Mouse (Mus musculus) right cerebral cortex, adult 18-20 months (tissue): Measurements from ENCODE around the gene Iah1.
A peak's percentile ranks its signal among the peaks of the same experiment; 100 is the strongest.

Experiments used
- DNase-seq: peaks from one replicate; pipeline ENCODE4 v3.0.0; 2022; ENCODE audit warnings: mixed read lengths

Iah1 gene

GRCm38 (mm10) chr12:21320317-21320716 is 4.1 kb downstream of the Iah1 start:
- DNase-seq = no peak

DNA sequence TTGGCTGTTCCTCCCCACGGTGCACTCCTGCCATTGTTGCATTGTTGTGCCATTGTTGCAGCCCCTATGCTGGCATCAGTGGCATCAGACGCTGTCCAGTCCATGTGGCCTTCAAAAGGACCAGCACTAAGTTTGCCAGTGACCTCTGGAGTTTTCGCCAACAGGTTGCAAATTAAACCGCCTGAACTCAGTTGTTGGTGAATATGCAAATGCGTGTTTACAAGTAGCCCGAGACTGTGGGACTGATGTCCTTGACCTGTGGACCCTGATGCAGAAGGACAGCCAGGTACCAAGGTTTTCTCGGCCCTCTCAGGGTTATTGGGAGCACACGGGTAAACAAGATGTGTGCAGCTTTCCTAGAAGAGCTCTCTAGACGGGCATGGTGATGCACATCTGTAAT is 5.0 kb downstream of the Iah1 start:
- DNase-seq = no peak

DNA sequence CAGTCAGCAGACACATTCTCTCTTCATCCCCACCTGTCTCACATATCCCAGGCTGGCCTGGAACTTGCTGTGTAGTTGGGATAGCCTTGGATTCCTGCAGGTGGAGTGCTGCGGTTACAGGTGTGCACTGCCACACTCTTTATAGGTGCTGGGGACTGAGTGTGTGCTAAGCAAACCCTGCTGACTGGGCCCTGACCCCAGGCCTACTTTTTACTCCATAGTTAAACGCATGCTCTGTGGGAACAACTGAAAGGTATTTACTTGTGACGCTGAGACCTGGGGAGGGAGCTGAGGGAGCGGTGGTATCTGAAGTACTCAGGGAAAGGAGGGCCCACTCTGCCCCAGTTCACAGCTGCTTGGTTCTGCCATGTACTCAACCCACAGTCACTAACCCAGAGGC is 6.1 kb downstream of the Iah1 start:
- DNase-seq = no peak

DNA sequence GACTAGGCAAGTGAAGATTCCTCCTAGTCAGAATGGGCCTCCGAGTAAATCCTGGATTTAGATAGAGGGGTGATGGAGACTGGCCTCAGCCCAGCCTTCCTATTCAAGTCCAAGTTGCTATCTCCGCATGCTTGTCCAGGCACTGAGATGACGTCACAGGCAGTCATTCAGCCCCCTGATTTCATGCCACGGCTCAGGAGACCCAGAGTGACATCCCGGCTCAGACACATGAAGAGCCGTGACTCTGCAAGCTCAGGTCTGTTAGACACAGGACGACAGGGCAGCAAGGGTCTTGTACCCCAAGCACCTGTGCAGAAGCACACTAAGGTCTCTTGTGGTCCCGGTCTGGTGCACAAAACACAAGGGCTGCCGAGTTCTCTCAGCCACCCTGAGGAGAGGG is 6.7 kb downstream of the Iah1 start:
- no peak for DNase-seq

- DNase-seq = no peak
These were observed 7.9 kb downstream of the Iah1 start for GRCm38 (mm10) chr12:21324101-21324500.

GRCm38 (mm10) chr12:21325266-21325665 is 9.1 kb downstream of the Iah1 start:
- no peak for DNase-seq

GRCm38 (mm10) chr12:21326325-21326724 is 10.1 kb downstream of the Iah1 start:
- DNase-seq = no peak

DNA sequence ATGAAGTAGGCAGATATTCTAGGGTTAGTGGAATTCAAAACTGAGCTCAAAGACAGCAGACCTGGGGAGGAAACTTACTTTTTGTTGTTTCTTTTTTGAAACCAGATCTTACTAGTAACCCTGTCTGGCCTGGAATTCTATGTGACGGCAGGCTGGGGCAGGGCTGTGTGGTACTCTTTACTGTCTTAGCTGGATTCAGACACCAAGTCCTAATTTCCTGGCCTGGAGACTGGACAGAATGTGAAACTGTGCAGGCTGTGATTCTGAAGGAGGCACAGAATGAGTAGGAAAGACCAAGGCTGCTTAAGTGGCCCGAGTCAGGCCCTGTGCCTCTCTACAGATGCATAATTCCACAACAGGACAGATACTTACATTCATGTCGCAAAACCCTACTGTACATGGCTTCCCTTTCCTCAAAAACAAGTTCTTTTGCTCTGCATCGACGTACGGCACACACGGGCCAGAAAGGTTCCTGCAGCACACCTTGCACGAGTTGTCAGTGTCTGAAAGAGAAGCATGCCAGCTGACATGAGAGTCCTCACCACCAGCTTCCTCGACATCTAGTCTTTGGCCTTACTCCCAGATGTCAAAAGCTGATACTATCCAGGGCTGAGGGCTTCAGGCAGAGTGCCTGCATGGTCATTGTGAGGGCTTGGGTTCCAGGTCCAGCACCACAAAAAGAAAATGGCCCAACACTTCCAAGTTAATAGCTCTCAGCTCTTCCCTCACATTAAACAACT is 13.6 kb downstream of the Iah1 start:
- no peak for DNase-seq

DNA sequence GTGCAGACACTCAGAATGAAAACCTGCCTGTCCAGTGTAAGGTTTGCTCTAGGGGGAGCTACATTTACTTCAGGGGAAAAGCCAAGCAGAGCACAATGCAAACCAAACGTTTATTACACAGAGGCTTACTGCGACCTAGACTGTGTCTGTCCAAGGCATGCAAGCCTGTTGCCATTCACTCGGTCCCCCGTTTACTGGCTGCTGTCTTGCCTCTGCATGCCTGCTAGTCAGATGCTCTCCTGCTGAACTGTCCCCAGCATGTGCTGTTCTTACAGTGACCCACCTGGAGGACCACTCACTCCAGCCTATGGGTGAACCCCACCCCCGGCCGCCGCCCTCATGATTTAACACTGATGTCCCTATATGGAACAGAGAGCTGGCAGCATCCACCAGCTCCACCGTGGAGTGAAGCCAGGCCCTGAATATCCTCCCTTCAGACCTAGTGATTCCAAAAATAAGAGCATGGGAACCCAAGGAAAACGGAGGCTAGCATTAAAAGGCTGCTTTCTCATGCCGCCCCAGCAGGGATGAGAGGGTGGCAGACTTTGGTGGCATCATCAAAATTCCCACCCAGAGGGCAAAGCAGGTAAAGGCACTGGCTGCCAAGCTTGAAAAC is 14.9 kb downstream of the Iah1 start:
- peak; percentile 56 for DNase-seq

DNA sequence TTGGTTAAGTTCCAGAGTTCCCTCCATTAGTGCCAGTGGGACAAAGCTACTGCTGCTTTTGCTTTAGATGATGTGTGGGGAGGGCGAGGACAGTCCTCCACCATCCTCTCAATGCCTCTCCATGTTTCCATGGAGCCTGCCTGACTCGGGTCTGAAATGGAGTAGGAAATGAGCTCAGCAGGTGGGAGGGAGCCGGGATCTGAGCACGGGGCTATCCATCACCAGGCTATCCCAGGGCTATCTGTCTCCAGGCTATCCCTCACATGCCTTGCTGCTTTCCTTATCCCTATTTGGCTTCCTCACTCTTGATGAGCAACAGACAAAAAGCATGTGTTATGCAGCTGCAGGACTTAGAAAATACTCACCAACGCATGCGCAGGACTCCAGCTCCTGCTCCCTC is 15.5 kb downstream of the Iah1 start:
- DNase-seq = no peak

- DNase-seq = no peak
These were observed 16.8 kb downstream of the Iah1 start for GRCm38 (mm10) chr12:21333021-21333420.

- no peak for DNase-seq
These were observed 17.6 kb downstream of the Iah1 start for GRCm38 (mm10) chr12:21333766-21334165.

GRCm38 (mm10) chr12:21335869-21336268 is 19.7 kb downstream of the Iah1 start:
- DNase-seq = peak; percentile 60

- no peak for DNase-seq
These were observed 21.0 kb downstream of the Iah1 start for GRCm38 (mm10) chr12:21337171-21337570.

DNA sequence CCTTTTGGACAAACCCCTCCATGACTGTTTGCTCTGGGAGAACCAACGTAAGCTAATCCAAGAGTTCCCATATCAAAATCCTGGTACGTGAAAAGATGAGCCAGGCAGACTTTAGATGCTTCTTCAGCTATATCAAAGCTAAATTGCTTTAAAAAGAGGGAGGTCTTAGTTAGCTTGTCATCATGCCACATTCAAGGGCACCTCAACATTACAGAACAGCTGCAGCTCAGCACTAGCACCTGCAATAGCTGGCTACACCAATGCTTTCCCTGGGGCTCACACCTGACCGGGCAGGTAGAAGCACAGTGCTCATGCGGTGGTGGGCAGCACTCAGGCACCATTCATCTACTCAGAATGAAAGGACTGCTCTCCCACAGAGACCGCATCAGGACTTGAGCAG is 24.5 kb downstream of the Iah1 start:
- no peak for DNase-seq

DNA sequence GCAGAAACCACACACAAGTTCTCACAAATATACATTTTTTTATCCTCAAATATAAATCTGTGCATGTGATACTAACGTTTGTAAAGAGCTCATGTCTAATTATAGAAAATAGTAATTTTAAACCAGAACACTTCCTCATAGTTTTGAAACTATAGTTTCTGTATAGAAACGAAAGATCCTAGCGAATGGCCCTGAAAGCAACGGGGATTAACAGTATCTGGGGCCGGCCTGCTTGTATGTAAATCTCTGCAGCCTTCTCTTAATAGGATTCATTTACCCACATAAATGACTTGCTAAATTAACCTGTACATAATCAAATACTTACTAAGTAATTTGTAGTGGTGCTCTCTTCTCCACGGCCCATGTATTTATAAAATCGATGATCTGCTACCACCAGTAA is 30.8 kb downstream of the Iah1 start:
- DNase-seq = no peak

GRCm38 (mm10) chr12:21350113-21350876 is 34.1 kb downstream of the Iah1 start:
- DNase-seq = no peak

DNA sequence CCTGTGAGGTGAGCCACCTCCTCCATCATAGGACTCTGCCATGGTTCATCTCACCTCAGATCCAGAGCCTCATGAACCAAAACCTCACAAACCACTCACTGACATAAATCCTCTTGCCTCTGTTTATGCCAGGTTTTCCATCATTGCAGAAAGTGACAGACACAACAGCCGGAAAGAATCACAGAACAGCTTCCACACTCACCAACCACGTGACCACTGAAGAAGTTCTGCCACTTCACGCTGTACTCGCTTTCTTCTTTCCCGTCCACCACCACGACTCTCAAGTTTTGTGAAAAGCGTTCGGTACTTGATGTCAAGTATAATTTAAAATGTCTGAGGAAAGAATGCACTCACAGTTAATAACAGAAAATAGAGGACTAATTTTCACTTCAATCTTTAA is 37.5 kb downstream of the Iah1 start:
- no peak for DNase-seq

DNA sequence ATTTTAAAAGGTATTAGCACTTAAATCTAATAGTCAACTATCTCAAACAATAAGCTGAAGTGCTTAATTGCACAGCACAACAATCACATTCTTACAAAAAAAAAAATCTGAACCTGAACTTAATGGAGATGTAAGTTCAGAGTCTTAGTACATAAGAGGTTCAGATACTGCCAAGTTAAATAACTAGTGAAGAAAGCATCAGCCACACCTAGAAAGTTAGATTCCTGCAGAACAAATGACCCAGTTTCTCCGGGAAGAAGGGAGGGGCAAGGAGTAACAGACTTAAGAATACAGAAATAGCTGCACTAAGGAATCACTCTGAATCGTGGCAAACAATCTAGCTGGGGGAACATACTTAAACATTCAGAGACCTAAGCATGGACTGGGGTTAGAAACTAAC is 46.5 kb downstream of the Iah1 start:
- DNase-seq = no peak

- DNase-seq = no peak
These were observed 47.0 kb downstream of the Iah1 start for GRCm38 (mm10) chr12:21363195-21363594.

DNA sequence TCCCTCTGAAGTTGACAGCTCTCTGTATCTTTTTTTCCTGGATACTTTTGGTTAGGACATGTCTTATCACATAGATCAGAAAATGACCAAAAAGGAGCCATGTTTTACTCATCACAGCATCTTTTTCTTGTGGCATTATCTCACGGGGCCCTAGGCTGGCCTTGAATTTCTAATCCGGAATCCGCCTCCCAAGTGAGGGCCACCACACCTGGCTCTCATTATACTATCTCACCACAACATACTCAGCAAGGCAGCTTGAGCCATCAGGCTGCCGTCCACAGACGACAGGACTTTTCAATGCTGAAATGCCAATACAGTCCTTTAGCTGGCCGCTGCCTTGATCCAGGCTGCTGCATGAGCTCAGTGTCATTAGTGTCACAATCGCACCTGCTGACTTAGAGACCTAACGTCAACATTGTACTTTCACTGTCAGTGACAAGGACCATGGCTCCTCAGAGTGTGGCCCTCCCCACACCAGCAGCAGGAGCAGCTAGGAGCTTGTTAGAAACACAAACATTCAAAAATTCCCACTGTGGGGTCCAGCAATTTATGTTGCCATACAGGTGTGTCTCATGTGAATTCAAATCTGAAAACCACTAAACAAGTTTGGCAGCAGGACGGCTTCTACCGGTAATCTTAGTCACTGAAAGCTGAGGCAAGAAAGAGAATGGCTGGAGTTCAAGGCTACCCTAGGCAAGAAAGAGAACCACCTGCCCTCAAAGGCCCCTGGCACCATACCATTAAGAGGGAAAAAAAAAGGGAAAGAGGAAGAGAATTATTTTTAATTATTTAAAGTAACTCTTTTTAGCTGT is 48.6 kb downstream of the Iah1 start:
- DNase-seq = no peak

DNA sequence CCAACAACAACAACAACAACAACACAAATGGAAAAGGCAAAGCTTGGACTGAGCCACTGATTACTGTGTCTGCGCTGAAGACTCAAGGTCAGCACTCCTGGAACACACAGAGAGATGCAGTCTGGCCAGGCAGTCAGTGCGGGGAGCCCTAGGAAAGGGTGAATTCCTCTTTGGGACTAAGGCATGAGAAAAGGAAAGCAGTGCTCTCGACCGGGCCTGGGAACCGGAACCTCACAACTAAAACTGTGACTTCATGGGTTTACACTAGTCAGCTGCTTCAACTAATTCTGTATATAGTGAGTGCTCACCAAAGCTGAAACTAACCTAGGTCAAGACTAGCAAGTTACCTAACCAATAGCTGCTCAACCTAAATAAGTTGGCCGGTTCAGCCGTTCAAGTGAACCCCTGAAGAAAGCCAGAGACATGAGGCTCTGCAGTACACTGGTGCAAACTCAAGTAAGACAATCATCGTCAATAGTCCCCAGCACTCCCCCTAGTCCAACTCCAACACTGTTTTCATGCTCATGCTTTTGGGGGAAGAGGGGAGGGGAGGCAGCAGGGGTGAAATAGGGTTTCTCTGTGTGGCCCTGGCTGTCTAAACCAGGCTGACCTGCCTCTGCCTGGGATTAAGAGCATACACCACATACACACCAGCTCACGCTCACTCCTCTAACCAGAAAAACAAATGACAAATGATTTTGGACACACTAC is 52.3 kb downstream of the Iah1 start:
- no peak for DNase-seq

GRCm38 (mm10) chr12:21369087-21369410 is 52.9 kb downstream of the Iah1 start:
- no peak for DNase-seq
